Mouse (Mus musculus) CH12F3 (cell line): ENCODE results near the gene Wbp11.

ENCODE experiments used
- in situ Hi-C: fragments of 300-500 bp; cut with MboI; formaldehyde crosslinking; loops from 2 replicates; pipeline ENCODE4 v1.14.3; 2020; ENCODE audit warnings: low sequenced_read_pairs

Wbp11 gene

DNA sequence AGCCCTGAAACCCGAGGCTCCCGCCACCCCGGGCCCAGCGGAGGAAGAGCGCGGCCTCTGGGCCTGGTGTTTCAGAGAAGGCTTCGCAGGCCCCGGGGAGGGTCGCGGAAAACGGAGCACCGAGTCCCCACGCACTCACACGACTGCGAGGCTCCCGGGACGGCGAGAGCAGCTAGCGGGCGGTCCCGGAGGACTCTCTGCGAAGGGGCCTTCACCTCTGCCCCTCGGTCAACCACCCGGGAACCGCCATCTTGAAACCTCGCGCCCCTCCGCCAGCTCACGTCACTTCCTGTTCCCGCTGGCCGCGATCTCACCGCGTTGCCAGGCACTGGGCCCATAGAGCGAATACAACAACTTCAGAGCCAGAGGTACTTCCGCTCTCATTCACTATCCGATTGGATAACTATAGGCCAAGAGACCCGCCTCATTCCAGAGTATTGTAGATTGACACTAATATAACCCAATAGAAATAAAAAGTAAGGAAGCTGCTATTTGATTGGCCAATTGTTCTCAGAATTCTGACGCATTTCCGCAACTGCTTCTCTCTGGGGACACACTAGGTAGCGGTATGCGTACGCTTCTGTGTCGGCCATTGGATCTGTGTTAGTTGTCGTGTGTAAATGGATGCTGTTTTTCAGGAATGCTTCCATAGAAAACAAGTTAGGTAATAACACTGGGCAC lies at the start of gene Wbp11:
Gene Wbp11 (minus strand): TSS at position 353 of the 681 bp plus-strand sequence.
- in situ Hi-C loops = no loop called here

DNA sequence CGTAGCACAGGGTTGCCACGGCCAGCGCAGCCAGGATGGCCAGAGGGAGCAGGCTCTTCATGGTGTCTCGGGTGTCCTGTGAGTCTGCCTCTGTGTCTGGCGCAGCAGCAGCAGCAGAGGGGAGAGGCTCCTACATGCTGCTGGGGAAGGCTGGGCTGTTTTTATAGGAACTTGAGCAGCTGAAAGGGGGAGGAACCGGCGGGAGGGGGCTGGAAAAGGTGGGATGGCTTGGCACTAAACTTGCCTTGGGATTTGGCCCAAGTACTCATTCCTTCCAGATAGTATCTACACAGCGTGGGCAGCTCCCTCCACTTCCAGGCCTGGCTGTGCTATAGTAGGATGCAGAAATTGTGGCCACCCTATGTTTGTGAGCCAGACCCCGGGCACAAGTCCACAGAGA lies 47.6 kb upstream of the Wbp11 start, which contains the start of gene Mgp:
Gene Mgp (minus strand): TSS at position 154 of the 400 bp plus-strand sequence.
- in situ Hi-C loops = no loop called here

DNA sequence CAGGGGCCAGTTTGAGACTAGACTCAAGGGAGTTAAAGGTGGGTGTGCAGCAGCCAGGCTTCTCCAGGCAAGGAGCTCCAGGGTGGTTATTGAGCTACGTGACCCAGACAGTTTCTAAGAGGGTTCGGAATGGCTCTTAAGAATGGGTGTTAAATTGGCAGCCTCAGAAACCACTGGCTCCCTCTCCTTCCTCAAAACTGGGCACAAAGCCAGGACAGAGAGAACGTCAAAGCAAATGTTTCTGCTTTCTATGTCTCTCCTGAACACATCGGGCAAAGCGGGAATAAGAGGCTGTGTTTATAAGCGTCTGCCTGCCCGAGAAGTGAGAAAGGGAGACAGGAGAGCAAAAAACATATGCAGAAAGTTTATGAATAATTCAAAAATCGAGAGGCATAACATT lies 46.6 kb upstream of the Wbp11 start:
- in situ Hi-C loops = no loop called here

DNA sequence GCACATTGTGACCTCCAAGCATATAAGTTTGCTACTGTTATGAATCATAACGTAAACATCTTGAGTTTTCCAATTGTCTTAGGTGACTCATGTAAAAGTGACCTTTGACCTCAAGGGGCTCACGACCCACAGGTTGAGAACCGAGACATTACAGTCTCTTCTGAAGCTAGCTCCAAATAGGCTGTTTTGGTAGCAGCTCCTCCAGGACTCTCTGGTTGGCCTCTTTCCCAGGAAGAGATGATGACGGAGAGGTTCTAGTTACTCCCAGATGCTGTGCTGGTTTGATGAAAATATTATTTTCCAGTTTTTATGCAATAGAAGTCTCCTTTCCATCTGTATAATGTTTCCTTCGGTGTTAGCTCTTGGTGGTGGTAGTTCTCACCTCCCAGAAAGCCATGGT lies 40.9 kb upstream of the Wbp11 start:
- in situ Hi-C loops = no loop called here

DNA sequence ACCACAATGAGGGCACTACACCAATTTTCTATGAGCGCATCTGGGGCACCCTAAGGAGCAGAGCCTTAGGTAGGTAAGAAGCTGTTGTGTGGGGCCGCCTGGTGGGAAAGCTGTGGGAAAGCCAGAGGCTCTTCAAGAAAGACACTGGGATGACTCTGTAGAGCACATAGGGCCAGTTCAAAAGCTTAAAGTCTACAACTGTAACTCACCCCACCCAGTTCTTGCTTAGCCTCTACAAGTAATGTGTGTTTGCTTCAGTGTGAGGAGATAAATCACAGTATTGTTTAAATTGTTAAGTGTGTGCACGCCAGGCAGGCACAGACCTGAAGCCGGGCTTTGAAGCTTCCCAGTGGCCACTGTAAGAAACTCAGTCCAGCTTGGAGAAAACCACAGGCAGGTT lies 38.1 kb upstream of the Wbp11 start:
- in situ Hi-C loops = no loop called here

DNA sequence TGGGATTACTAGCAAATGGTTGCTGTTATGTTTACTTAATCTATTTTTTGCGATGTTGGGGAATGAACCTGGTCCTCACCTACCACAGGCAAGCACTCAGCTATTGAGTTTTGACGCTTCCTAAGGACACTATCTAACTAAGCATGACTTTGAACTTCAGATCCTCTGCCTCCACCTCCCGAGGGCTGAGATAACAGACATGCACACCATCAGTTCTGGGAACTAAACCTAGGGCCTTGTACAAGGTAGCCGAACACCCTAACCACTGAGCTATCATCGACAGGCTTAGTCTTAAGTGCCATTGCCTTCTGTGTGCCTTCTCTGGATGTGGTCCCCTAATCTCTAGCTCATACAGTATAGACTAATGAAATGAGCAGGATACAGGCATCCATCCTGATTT lies 37.3 kb upstream of the Wbp11 start:
- in situ Hi-C loops = no loop called here

DNA sequence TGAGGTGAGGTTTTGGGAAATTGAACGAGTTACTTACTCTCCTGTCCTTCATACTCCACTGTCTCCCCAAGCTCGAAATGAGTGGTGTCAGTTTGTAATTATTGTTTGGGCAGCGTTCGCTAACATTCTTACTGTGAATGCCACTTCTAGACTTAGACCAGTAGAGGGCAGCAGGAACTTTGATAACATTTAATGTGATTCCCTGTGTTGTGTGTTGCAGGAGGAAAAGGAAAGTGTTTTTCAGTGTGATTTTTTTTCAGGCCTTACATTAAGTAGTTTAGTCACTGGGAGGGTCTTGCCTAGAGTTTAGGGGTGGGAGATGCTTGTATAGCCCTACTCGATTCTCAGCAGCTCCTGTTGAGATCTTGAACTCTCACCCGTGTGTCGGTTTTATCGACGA lies 33.0 kb upstream of the Wbp11 start:
- in situ Hi-C loops = no loop called here

DNA sequence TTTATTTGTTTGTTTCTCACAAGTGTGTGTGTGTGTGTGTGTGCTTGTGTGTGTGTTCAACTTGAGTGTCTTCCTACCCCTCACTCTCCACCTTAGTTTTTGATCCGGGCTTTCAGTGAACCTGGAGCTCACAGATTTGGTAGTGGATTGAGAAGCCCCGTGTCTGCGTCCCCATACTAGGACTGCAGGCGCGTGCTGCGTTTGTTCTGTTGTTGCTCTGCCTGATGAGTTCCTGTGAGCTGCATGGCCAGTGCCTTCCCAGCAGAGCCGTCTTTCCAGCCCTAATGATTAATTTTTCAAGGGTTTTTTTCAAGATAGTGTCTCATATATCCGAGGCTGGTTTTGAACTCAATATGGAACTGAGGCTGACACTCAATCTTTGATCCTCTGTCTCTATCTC lies 30.4 kb upstream of the Wbp11 start:
- in situ Hi-C loops = no loop called here

DNA sequence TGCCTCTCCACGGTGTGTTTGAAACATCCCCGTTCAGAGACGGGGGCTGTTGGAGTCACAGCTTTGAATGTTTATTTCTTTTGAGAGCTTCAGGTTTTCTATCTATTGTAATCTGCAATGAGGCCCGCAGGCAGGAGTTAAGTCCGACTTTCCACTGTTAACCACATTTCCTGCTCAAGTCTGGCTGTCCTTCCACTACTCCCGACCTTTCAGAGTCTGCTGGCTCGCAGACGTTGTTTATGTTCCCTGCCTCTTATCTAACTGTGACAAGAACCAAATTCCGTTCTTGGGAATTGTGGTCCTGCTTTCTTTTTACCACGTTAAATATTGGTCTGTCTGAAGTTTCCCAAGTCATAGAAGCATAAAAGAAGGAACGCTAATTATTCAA lies 29.8 kb upstream of the Wbp11 start:
- in situ Hi-C loops = no loop called here

DNA sequence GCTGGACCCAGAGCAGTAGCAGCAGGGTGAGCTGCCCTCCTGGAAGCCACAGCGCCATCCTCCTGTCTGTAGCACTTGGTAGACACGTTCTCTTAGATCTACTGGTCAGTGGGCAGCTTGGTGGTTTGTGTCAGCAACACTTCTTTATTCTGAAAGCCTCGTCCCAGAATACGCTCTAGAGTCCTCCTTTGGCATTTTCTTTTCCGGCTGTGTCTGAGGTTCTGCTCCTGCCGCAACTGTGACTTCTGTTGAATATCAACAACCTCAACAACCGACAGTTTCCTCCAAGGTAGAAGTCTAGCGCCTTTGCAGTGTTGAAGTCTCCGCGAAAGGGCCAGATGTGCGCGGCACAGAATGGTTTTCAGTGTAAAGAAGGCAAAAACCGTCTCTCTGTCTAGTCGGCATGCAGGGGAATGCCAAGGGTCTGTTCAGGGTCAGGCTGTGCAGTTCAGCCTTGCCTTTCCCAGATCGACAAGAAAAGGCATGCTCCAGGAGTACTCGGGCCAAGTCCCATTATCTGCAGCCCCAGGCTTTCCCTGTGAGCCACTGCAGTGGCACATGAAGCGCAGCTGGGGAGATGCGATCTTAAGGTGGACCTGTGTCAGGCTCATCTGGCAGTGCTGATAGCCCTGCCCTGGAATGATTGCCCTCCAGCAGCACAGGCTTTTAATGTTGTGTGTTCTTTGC lies 29.3 kb upstream of the Wbp11 start, which contains the start of gene Art4:
Gene Art4 (minus strand): TSS at position 548 of the 687 bp plus-strand sequence.
- in situ Hi-C loops = no loop called here

DNA sequence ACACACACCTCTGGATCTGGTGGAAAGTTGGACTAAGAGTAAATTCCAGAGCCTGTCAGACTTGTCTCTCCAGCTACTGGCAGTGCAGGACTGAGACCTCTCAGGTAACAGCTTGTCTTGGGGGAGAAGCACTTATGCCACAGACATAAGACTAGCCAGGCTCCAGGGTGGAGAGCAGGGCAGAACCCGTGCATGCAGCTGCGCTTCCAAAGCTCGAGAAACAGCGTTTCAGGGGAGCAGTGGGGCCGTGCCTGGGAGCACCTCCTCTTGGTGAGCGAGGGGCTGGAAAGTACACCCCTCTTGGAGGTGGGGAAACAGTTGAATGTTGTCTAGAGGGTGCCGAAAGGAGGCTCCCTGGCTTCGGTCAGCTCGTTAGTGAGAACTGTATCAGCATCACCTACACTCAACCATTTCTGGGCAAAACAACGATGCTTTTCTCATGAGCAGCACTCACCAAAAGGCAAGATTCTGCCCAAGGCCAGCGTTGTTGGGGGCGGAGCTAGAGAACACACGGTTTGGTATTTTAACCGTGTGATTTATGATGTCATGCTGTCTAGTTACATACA lies 28.1 kb upstream of the Wbp11 start:
- in situ Hi-C loops = no loop called here

DNA sequence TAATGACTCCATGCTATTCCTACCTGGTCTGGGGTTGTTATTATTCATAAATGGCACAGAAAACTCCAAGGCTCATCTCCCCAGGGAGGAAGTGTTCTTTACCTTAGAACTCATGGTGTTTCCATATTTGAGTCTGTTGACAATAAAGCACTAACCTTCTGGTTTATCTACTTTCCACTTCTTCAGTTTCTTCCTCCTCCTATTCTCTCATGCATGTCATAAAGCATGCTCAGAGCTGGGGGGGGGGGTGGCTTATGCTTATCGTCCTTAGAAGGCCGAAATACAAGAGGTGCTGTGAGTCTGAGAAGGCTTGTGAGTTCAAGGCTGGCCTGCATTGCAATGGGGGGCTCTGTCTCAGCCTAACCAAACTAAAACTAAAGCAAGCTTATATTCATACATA lies 27.1 kb upstream of the Wbp11 start:
- in situ Hi-C loops = no loop called here

DNA sequence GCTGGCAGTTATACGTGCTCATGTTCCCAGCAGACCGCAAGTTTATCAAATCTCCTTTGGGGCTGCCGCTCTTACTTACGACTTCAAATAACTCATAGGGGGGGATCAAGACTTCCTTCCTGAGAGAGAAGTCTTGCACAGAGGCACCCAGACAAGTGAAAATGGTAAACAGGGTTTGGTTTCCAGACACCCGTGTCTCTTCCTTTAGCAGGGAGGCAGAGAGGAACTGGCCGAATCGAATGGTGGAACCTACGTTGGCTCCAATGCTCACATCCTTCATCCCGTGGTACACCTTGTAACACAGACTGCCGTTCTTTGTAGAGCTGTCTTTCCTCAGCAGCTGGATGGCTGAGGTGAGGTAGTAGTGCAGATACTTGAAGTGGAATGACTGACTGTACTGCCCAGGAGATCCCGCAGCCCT lies 26.3 kb upstream of the Wbp11 start:
- in situ Hi-C loops = no loop called here

DNA sequence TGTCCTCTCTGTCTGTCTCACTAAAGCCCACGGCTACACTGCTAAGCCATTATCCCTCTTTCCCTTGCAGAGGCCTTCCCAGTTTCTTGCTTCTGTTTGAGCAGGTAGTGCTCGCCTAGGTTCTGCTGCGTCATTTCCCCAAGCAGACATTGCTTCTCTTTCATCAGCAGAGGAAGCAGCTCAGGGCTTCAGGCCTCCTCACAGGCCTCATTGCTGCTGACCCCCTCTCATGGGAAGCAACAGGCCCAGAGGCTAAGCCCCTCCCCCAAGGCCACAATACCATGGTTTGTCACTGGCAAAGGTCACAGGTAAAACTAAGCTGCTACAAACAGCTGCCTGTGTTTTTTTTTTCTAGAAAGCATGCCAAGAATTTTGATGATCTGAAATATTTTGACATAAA lies 24.7 kb upstream of the Wbp11 start:
- in situ Hi-C loops = no loop called here

DNA sequence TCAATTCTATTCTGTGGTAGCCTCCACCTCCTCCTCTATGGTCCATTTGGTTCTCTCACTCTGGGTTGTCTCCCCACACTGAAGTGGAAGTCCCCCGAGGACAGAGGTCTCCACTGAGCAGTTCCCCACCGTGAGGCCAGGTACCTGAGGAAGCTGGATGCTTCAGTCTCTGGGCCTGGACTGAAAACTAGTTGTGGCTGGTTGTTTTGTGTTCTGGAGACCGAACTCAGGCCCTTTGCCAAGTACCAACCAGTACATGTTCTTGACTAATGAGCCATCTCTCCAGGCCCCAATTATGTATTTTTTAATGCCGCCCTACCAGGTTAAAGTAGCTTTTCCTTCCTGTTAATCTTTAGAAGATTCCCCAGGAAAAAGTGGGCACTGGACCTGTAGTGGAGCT lies 24.3 kb upstream of the Wbp11 start:
- in situ Hi-C loops = no loop called here

DNA sequence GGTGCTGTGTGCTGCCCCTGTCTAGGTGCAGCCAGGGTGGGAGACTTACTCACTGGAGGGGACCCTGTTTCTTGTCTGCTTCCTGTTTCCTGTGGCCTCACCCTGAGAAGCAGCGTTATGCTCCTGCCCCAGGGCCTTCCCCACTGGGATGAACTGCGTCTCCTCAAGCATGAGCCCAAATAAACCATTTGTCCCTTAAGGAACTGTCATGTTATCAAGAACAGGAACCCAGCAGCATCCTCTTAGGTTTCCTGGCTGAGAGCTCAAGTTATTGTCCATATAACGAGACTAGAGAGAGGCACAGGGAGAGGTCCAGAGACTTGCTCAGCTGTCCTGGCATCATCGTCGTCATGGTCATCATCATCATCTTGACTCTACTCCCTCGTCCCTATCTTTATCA lies 22.2 kb upstream of the Wbp11 start:
- in situ Hi-C loops = no loop called here

DNA sequence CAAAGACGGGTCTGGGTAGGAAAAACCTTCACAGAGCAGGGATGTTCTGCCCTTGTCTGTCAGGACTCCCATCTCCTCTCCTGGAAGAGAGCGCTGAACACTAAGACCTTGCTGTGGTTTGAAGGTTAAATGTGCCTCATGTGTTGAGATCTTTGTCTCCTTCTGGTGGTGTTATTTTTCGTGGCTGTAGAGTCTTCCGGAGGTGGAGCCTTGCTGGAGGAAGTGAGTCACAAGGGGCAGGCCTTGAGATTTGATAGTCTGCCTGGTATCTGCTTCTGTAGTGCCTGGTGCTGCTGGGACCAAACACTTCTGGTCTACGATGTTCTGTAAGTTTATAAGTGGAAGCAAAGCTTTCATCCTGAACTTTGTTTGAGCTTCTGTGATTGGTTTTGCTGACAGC lies 20.9 kb upstream of the Wbp11 start:
- in situ Hi-C loops = no loop called here

DNA sequence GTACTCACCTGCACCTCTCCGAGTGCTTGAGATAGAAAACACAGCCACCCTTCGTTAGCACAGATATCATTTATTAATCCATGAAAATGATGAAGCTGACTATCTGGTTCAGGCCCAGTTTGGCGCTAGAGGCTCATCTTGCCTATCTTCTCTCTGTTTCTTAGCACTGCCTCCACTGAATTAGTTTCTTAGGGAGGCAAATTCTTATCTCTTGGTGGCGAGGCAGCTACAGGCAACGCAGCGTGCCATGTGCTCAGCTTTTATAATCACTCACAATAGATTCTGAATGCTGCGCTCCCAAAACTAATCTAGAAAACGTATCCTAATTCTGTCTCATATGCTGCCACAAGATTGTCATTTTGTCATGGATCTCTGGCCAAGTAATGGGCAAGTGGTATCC lies 20.4 kb upstream of the Wbp11 start:
- in situ Hi-C loops = no loop called here

DNA sequence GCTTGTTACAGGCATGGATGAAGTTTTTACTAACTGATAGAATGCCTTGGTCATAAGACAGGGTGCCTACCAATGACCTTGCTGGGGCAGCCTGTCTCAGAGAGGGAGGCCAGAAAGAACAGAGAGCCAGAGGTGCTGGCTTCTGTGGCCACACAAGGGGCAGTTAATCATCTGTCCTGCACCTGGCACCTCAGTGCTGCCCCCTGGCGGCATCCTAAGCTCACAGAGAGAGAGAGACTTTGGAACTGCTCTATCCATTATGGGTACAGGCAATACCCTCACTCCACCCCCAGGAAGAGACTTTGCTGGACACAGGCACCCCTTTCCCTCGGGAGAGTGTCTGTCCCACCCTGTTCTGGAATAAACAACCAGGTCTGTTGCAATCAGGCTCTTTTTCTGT lies 19.8 kb upstream of the Wbp11 start:
- in situ Hi-C loops = no loop called here

DNA sequence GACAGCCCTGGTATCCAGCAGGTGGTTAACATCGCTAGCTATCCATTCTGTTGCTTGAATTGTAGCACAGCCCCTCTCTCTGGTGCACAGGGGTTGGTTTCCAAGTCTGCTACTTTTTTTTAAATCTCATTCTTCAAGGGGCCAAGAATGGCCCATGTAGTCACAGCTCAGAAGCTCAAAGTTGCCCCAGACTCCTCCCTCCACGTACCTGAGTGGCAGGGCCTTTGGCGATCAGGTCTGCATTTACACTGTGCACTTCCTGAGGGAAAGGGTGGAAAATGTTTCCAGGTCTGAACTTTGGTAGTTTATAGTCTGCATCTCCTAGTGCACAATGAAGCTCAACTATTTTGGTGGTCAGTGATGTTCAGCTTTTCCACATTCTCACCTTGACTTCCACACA lies 19.2 kb upstream of the Wbp11 start:
- in situ Hi-C loops = no loop called here

DNA sequence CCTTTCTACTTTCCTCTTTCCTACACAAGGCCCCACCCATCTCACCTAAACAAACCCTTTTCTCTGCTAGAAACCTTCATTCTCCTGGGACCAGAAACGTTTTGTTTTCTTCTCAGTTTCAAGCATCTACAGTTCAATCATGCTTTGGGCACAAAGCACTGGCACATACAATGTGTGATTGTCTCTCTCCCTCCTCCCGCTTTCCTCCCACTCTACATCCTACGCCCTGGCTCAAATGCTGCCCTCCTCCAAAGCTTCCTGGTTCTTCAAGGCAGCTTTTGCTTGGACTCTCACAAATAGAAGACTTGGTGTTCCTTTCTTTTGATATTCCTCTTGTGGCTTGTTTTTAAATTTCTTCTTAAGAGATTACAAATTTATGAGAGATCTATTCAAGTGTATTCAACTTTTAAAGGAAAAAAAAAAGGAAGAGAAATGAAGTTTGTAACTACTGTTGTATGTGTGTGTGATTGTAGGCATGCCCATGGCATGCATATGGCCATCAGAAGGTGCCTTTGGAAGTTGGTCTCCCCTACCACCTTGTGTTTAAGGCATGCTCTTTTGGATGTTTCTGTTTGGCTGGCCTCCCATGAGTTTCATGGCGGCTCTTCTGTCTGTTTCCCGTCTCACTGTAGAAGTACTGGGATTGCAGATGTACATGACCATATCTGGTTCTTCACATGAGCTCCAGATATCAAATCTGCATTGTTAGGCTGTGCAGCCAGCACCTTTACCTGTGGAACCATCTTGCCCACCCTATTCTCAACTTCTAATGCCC lies 17.9 kb upstream of the Wbp11 start:
- in situ Hi-C loops = no loop called here

DNA sequence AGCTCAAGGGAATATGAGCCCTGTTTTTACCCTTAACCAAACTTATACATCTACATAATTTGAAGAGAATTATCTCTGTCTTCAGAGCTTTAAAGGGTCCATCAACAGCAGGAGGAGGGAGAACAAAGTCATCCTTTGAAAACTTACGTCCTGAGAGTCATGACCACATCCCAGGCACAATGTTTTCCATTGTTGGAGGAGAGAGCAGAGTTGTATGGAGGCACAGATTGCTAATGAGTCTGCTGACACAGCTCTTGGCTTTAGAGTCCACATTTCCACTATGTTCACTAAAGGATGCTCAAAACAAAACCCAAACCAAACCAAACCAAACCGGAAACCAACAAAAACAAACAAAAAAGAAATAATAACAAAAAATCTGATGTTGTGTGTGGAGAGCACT lies 16.9 kb upstream of the Wbp11 start:
- in situ Hi-C loops = no loop called here
